Mouse (Mus musculus): Measurements from ENCODE around the gene Dstn. TPM values are rescaled to one million over a fixed set of nuclear protein-coding genes. Genes with fewer than 3 reads are reported as not detected.

The Dstn gene
- polyA plus RNA-seq, 1 experiment from 2014 or later, result 409 TPM

GRCm38 (mm10) chr2:143962192-143962591 is 47.1 kb downstream of the Dstn start:
- peaks cover 14% of the 10 kb centered on the region for H3K36me3 ChIP-seq (ENCODE audit: control insufficient read depth, insufficient read depth, low read length)

DNA sequence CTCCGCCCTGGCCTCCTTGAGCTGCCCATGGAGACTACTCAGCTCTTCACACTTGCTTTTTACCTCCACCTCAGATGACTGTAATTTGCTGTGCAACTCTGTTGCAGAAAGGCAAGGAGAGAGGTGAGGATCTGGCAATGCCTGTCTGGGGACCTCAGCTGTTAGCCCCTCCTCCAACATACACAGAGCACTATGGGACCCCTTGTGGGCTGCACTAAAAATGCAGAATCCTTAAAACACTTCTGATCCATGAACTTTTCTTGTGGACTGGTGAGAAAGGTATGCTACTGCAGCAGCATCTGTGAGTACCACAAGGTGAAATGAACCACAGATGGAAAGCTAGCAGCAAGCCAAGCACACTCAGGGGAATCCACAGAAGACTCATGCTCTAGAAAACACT is 48.2 kb downstream of the Dstn start:
- WGBS, result 100% methylated on average over 1 of the region's 1 CpGs
- Histone ChIP-seq H3K9ac (ENCODE audit: low read length) (no peak overlapping the region), H3K4me3 (ENCODE audit: low read depth, low read length) (no peak overlapping the region), H3K4me1 (ENCODE audit: control insufficient read depth, insufficient read depth, low read length) (no peaks in the 10 kb centered on the region), H3K4me2 (ENCODE audit: low read depth) (no peak overlapping the region), H3K27me3 (ENCODE audit: control insufficient read depth, insufficient read depth, low read length) (no peaks in the 10 kb centered on the region), H3K27ac (ENCODE audit: low read depth, low read length) (no peak overlapping the region), H3K36me3 (ENCODE audit: control insufficient read depth, insufficient read depth, low read length) (peaks cover 14% of the 10 kb centered on the region), H3K9me3 (ENCODE audit: control insufficient read depth, low read length) (no peaks in the 10 kb centered on the region)
- ATAC-seq (ENCODE audit: insufficient read depth, low FRiP score, low TSS enrichment), result no peak
- no peak for DNase-seq (ENCODE audit: low spot score)

More at GRCm38 (mm10) chr2:143962192-143962591, 47.1 kb downstream of the Dstn start:
- 93% methylated on average over 5 of the region's 5 CpGs for WGBS
- Histone ChIP-seq H3K9ac (ENCODE audit: low read length) (no peak overlapping the region), H3K9me3 (ENCODE audit: control insufficient read depth, low read length) (no peaks in the 10 kb centered on the region), H3K4me1 (ENCODE audit: control insufficient read depth, insufficient read depth, low read length) (no peaks in the 10 kb centered on the region), H3K4me2 (ENCODE audit: low read depth) (no peak overlapping the region), H3K27me3 (ENCODE audit: control insufficient read depth, insufficient read depth, low read length) (no peaks in the 10 kb centered on the region), H3K4me3 (ENCODE audit: low read depth, low read length) (no peak overlapping the region), H3K27ac (ENCODE audit: low read depth, low read length) (no peak overlapping the region)
- no peak for ATAC-seq (ENCODE audit: insufficient read depth, low FRiP score, low TSS enrichment)
- DNase-seq (ENCODE audit: low spot score), result no peak

- no peak for ATAC-seq (ENCODE audit: insufficient read depth, low FRiP score, low TSS enrichment)
- peaks cover 10% of the 10 kb centered on the region for H3K36me3 ChIP-seq (ENCODE audit: control insufficient read depth, insufficient read depth, low read length)
These were observed 54.1 kb downstream of the Dstn start for GRCm38 (mm10) chr2:143969260-143969659.

GRCm38 (mm10) chr2:143970841-143971240 is 55.7 kb downstream of the Dstn start:
- Histone ChIP-seq H3K27ac (ENCODE audit: low read depth, low read length) (no peak overlapping the region), H3K4me3 (ENCODE audit: low read depth, low read length) (no peak overlapping the region), H3K4me1 (ENCODE audit: control insufficient read depth, insufficient read depth, low read length) (no peaks in the 10 kb centered on the region), H3K4me2 (ENCODE audit: low read depth) (no peak overlapping the region), H3K27me3 (ENCODE audit: control insufficient read depth, insufficient read depth, low read length) (no peaks in the 10 kb centered on the region), H3K36me3 (ENCODE audit: control insufficient read depth, insufficient read depth, low read length) (peaks cover 6% of the 10 kb centered on the region), H3K9ac (ENCODE audit: low read length) (no peak overlapping the region), H3K9me3 (ENCODE audit: control insufficient read depth, low read length) (no peaks in the 10 kb centered on the region)
- 100% methylated on average over 2 of the region's 2 CpGs for WGBS
- DNase-seq (ENCODE audit: low spot score) (no peak), ATAC-seq (ENCODE audit: insufficient read depth, low FRiP score, low TSS enrichment) (no peak)

More at GRCm38 (mm10) chr2:143969260-143969659, 54.1 kb downstream of the Dstn start:
- Histone ChIP-seq H3K9me3 (ENCODE audit: control insufficient read depth, low read length) (no peaks in the 10 kb centered on the region), H3K4me3 (ENCODE audit: low read depth, low read length) (no peak overlapping the region), H3K4me2 (ENCODE audit: low read depth) (no peak overlapping the region), H3K27ac (ENCODE audit: low read depth, low read length) (no peak overlapping the region), H3K27me3 (ENCODE audit: control insufficient read depth, insufficient read depth, low read length) (no peaks in the 10 kb centered on the region), H3K9ac (ENCODE audit: low read length) (no peak overlapping the region), H3K4me1 (ENCODE audit: control insufficient read depth, insufficient read depth, low read length) (no peaks in the 10 kb centered on the region)
- WGBS, result 94% methylated on average over 7 of the region's 7 CpGs
- DNase-seq (ENCODE audit: low spot score), result no peak

GRCm38 (mm10) chr2:143971887-143972286 is 56.8 kb downstream of the Dstn start:
- no peak overlapping the region for H3K4me3 ChIP-seq (ENCODE audit: low read depth, low read length)
- H3K27me3 ChIP-seq (ENCODE audit: control insufficient read depth, insufficient read depth, low read length), result no peaks in the 10 kb centered on the region
- no peak for ATAC-seq (ENCODE audit: insufficient read depth, low FRiP score, low TSS enrichment)
- H3K9ac ChIP-seq (ENCODE audit: low read length), result no peak overlapping the region
- DNase-seq (ENCODE audit: low spot score), result no peak
- WGBS, result 74% methylated on average over 2 of the region's 2 CpGs
- no peak overlapping the region for H3K27ac ChIP-seq (ENCODE audit: low read depth, low read length)
- no peak overlapping the region for H3K4me2 ChIP-seq (ENCODE audit: low read depth)
- peaks cover 5% of the 10 kb centered on the region for H3K36me3 ChIP-seq (ENCODE audit: control insufficient read depth, insufficient read depth, low read length)
- H3K4me1 ChIP-seq (ENCODE audit: control insufficient read depth, insufficient read depth, low read length), result no peaks in the 10 kb centered on the region
- H3K9me3 ChIP-seq (ENCODE audit: control insufficient read depth, low read length), result no peaks in the 10 kb centered on the region

DNA sequence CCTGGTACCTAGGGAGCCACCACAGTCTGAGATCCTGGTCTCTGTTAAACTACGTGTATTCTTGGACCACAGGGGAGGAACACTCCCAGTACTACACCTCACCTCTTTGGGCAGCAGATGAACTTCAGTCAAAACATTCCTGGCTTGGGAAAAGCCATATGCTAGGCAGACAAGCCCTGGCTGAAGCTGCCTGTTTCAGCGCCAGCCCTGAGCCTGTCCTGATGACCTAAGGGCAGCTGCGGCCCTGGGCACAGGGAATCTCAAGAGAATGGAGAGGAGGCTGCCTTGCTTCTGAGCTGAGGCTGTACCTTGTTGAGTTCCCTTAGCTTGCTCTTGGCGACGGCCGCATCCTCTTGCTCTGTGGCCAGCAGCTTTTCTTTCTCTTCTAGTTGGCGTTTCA is 58.0 kb downstream of the Dstn start:
- peaks cover 5% of the 10 kb centered on the region for H3K36me3 ChIP-seq (ENCODE audit: control insufficient read depth, insufficient read depth, low read length)

DNA sequence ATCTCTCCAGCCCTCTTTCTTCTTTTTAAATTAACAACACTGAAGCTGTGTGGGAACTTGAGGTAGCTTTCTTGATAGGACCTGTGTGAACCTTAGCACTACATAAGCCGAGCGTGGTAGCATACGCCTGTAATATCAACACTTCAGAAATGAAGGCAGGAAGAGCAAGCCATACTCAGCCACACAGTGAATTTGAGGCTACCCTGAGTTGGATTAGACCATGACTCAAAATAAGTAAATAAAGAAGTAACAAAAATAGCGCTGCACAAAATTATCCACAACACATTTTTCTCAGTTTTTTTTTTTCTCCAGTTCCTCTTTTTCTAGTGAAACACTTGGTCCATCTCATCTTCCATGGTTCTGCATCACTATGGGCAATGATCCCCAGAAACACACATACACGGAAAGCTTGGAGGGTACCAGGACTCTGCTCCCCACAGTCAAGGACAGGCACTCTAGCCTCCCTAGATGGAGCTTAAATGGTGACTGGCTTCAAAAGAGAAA is 60.1 kb downstream of the Dstn start:
- H3K27me3 ChIP-seq (ENCODE audit: control insufficient read depth, insufficient read depth, low read length), result no peaks in the 10 kb centered on the region
- H3K9ac ChIP-seq (ENCODE audit: low read length), result no peak overlapping the region
- ATAC-seq (ENCODE audit: insufficient read depth, low FRiP score, low TSS enrichment) (no peak), DNase-seq (ENCODE audit: low spot score) (no peak)
- H3K4me3 ChIP-seq (ENCODE audit: low read depth, low read length), result no peak overlapping the region
- no peaks in the 10 kb centered on the region for H3K9me3 ChIP-seq (ENCODE audit: control insufficient read depth, low read length)
- H3K27ac ChIP-seq (ENCODE audit: low read depth, low read length), result no peak overlapping the region
- no peak overlapping the region for H3K4me2 ChIP-seq (ENCODE audit: low read depth)
- no peaks in the 10 kb centered on the region; the same call in 1 of the 2 replicates for H3K36me3 ChIP-seq (ENCODE audit: control insufficient read depth, insufficient read depth, low read length)
- 92% methylated on average over 5 of the region's 5 CpGs for WGBS
- H3K4me1 ChIP-seq (ENCODE audit: control insufficient read depth, insufficient read depth, low read length), result no peaks in the 10 kb centered on the region

More for the DNA sequence above, 58.0 kb downstream of the Dstn start:
- H3K9me3 ChIP-seq (ENCODE audit: control insufficient read depth, low read length), result no peaks in the 10 kb centered on the region
- H3K4me3 ChIP-seq (ENCODE audit: low read depth, low read length), result no peak overlapping the region
- 95% methylated on average over 7 of the region's 7 CpGs for WGBS
- no peaks in the 10 kb centered on the region for H3K27me3 ChIP-seq (ENCODE audit: control insufficient read depth, insufficient read depth, low read length)
- H3K4me2 ChIP-seq (ENCODE audit: low read depth), result no peak overlapping the region
- ATAC-seq (ENCODE audit: insufficient read depth, low FRiP score, low TSS enrichment) (no peak), DNase-seq (ENCODE audit: low spot score) (no peak)
- no peaks in the 10 kb centered on the region for H3K4me1 ChIP-seq (ENCODE audit: control insufficient read depth, insufficient read depth, low read length)
- no peak overlapping the region for H3K27ac ChIP-seq (ENCODE audit: low read depth, low read length)
- H3K9ac ChIP-seq (ENCODE audit: low read length), result no peak overlapping the region

DNA sequence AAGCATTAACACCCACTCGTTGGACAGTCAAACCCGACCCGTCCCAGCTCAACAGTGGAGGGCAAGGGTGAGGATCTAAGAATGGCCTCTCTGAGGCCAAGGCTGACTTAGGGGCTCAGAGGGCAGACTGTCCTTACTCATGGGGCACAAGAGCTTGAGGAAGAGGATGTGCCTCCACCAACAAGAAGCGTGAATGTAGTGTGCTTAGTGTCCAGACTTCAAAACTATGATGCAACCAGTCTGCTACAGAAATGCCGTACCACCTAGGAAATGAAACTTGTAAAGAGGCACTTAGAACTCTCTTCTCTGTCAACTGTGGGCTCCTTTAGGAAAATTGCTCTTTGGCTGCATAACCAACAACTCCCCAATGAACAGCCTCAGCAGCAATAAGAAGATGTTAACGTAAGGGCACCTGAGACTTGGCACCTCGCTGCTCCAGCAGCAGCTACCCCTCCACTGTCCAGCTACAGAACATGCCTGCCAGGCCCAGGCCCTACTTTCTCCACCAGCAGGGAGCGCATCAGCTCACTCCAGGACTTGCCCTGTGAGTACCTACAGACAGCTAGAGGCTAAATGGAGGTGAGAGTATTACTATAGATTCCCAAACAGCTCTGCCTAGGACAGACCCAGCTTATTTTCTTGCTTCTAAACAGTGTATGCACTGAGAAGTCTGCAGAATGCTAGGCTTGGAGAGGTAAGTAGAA is 63.5 kb downstream of the Dstn start:
- H3K4me3 ChIP-seq (ENCODE audit: low read depth, low read length), result no peak overlapping the region
- H3K4me2 ChIP-seq (ENCODE audit: low read depth), result no peak overlapping the region
- ATAC-seq (ENCODE audit: insufficient read depth, low FRiP score, low TSS enrichment) (no peak), DNase-seq (ENCODE audit: low spot score) (no peak)
- no peaks in the 10 kb centered on the region for H3K27me3 ChIP-seq (ENCODE audit: control insufficient read depth, insufficient read depth, low read length)
- no peaks in the 10 kb centered on the region for H3K36me3 ChIP-seq (ENCODE audit: control insufficient read depth, insufficient read depth, low read length)
- 96% methylated on average over 8 of the region's 8 CpGs for WGBS
- no peak overlapping the region for H3K9ac ChIP-seq (ENCODE audit: low read length)
- H3K4me1 ChIP-seq (ENCODE audit: control insufficient read depth, insufficient read depth, low read length), result no peaks in the 10 kb centered on the region
- H3K9me3 ChIP-seq (ENCODE audit: control insufficient read depth, low read length), result no peaks in the 10 kb centered on the region
- no peak overlapping the region for H3K27ac ChIP-seq (ENCODE audit: low read depth, low read length)

- no peaks in the 10 kb centered on the region for H3K36me3 ChIP-seq (ENCODE audit: control insufficient read depth, insufficient read depth, low read length)
- WGBS, result 49% methylated on average over 6 of the region's 6 CpGs
- peak; percentile 81 for ATAC-seq (ENCODE audit: insufficient read depth, low FRiP score, low TSS enrichment)
These were observed 65.8 kb downstream of the Dstn start for GRCm38 (mm10) chr2:143980781-143981398.

More at GRCm38 (mm10) chr2:143980781-143981398, 65.8 kb downstream of the Dstn start:
- Histone ChIP-seq H3K9me3 (ENCODE audit: control insufficient read depth, low read length) (no peaks in the 10 kb centered on the region), H3K9ac (ENCODE audit: low read length) (no peak overlapping the region), H3K27me3 (ENCODE audit: control insufficient read depth, insufficient read depth, low read length) (no peaks in the 10 kb centered on the region), H3K27ac (ENCODE audit: low read depth, low read length) (no peak overlapping the region), H3K4me2 (ENCODE audit: low read depth) (no peak overlapping the region), H3K4me1 (ENCODE audit: control insufficient read depth, insufficient read depth, low read length) (no peaks in the 10 kb centered on the region), H3K4me3 (ENCODE audit: low read depth, low read length) (no peak overlapping the region)
- peak; percentile 75 for DNase-seq (ENCODE audit: low spot score)
